Mouse (Mus musculus) kidney, embryonic 14.5 days (tissue): Measurements from ENCODE around the gene Polg2. TPM values are rescaled to one million over a fixed set of nuclear protein-coding genes. Genes with fewer than 3 reads are reported as not detected.

Experiments
- microRNA-seq: library from miRNA; unstranded; fragments of <30 nt; microRNA quantifications from one replicate; pipeline ENCODE4, GENCODE M21; 2016
- polyA plus RNA-seq: library from polyadenylated mRNA; unstranded; fragments of >200 nt; fragmentation: Nextera tagmentation; extraction: Ambion mirVana; gene quantifications from 2 replicates; pipeline ENCODE4 v1.2.1, GENCODE M21; 2014

The Polg2 gene
- polyA plus RNA-seq, 1 experiment from 2014 or later, result 12.6 TPM

Small RNAs within 50 kb of the gene (microRNA-seq; reads per million reads assigned to microRNA genes)
- gene Gm25994 (not detected), gene Mir3064 (9.3 reads per million, percentile 27 among the genes with 10 or more reads in this experiment)

Other genes with a start within 250 kb of the Polg2 start
- 5.0 and 9.7 TPM in 2 replicates for gene Tex2, start 166.1 kb downstream of the Polg2 start, polyA plus RNA-seq
- 36.2 and 46.8 TPM in 2 replicates for gene Pecam1, start 28.9 kb downstream of the Polg2 start, polyA plus RNA-seq
- gene Milr1, start 28.3 kb downstream of the Polg2 start, polyA plus RNA-seq, result 1.0 and 1.1 TPM in 2 replicates
- gene Ddx5, start 9.6 kb upstream of the Polg2 start, polyA plus RNA-seq, result 369 and 392 TPM in 2 replicates
- gene Cep95, start 9.7 kb upstream of the Polg2 start, polyA plus RNA-seq, result 18.8 and 21.3 TPM in 2 replicates
- 17.4 and 19.1 TPM in 2 replicates for gene Smurf2, start 141.2 kb upstream of the Polg2 start, polyA plus RNA-seq
- 403 and 460 TPM in 2 replicates for gene Kpna2, start 220.0 kb upstream of the Polg2 start, polyA plus RNA-seq
- 3.1 and 3.4 TPM in 2 replicates for gene 1810010H24Rik, start 246.1 kb upstream of the Polg2 start, polyA plus RNA-seq